Mouse (Mus musculus) activated CD4-positive, CD25-positive, alpha-beta regulatory T cell, adult 9 weeks (primary cell): ENCODE measurements around the gene Malrd1. TPM values are rescaled to one million over a fixed set of nuclear protein-coding genes. Genes with fewer than 3 reads are reported as not detected.

Experiments used
- polyA plus RNA-seq: library from polyadenylated mRNA; unstranded; fragments of 100-300 nt; shearing (Covaris generic); gene quantifications from one replicate; pipeline ENCODE4 v1.2.1, GENCODE M21; 2017

Gene Malrd1
- polyA plus RNA-seq: not detected

DNA sequence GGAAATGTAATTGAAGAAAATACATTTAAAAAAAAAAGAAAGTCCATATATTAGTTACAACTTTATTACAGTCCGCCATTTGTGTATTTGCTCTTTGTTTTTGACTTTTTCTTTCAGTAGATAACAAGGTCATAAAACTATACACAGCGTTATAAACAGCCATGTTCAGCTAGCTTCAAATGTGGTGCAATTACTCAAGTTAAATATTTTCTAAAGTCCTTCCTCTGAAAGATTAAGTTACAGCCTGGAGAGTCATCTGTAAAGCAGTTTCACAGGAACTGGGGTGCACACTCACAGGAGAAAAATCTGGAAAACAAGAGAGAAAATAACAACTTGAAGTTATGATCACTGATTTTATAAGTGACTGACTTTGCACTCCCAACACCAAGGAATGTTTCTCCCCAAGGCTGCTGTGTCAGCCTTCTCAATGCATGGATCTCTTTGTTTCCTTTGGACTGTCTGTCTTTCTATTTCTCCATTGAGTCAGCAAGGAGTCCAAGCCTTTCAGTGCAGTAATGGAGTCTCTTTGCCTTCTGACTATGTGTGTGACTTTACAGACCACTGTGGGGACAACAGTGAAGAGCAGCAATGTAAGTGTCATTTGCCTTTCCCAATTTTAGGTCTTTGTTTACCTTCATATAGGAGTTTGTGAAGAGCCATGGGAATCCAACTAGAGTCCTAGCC is at the start of gene Malrd1:
Gene Malrd1, plus strand, starts transcription at position 239 of the 684 bp plus-strand sequence.

